Mouse (Mus musculus): Measurements from ENCODE around the gene Stum.
A peak's percentile ranks its signal among the peaks of the same experiment; 100 is the strongest.
"Not testable (repeated sequence)": the region's sequence is repeated elsewhere in the genome, so short reads cannot be mapped to it uniquely, and the experiment has no call there.

Gene Stum

GRCm38 (mm10) chr1:180403694-180404606, 79.4 kb downstream of the Stum start:
- peak; percentile 50 for DNase-seq

- no peak for DNase-seq
Measured at GRCm38 (mm10) chr1:180403357-180403693, 80.0 kb downstream of the Stum start.

- DNase-seq: no peak
Measured at GRCm38 (mm10) chr1:180402481-180403081, 80.7 kb downstream of the Stum start.

- DNase-seq: no peak
Measured at GRCm38 (mm10) chr1:180401725-180402124, 81.6 kb downstream of the Stum start.

- no peak for DNase-seq
Measured at GRCm38 (mm10) chr1:180400691-180401455, 82.4 kb downstream of the Stum start.

- DNase-seq: no peak
Measured at GRCm38 (mm10) chr1:180398446-180398845, 84.9 kb downstream of the Stum start.

- no peak for DNase-seq
Measured at GRCm38 (mm10) chr1:180397734-180398133, 85.6 kb downstream of the Stum start.

- DNase-seq: no peak
Measured at GRCm38 (mm10) chr1:180393873-180394272, 89.4 kb downstream of the Stum start.

GRCm38 (mm10) chr1:180393017-180393797, 90.1 kb downstream of the Stum start:
- DNase-seq: no peak

GRCm38 (mm10) chr1:180392137-180392798, 91.0 kb downstream of the Stum start:
- no peak for DNase-seq

- no peak for DNase-seq
Measured at GRCm38 (mm10) chr1:180391575-180391945, 91.7 kb downstream of the Stum start.

GRCm38 (mm10) chr1:180390746-180391574, 92.3 kb downstream of the Stum start:
- no peak for DNase-seq

- DNase-seq: no peak
Measured at GRCm38 (mm10) chr1:180390321-180390731, 93.0 kb downstream of the Stum start.

GRCm38 (mm10) chr1:180389213-180389760, 94.0 kb downstream of the Stum start:
- not testable (repeated sequence) for DNase-seq

GRCm38 (mm10) chr1:180388481-180388880, 94.8 kb downstream of the Stum start:
- DNase-seq: no peak

GRCm38 (mm10) chr1:180387750-180388480, 95.4 kb downstream of the Stum start:
- DNase-seq: no peak

- peak; percentile 99 for DNase-seq
Measured at GRCm38 (mm10) chr1:180386951-180387749, 96.2 kb downstream of the Stum start.

GRCm38 (mm10) chr1:180385308-180385707, 98.0 kb downstream of the Stum start:
- no peak for DNase-seq

GRCm38 (mm10) chr1:180384486-180384885, 98.8 kb downstream of the Stum start:
- DNase-seq: peak; percentile 32

Measured in liver (tissue).